Comparison of ENCODE assay signal across 12 mouse cellular contexts in genomic region chr12:24424958-24425357, GRCm38 (mm10).
DNase-seq lines count a peak whose midpoint lies in the region; ATAC-seq lines count a peak whose summit lies in the region.
"Had no signal": no experiment of that assay in that cellular context is flagged by ENCODE, and none has a peak within 500 bp of the region (broad histone marks: within the 10 kb centered on the region; RNA-seq: fewer than 3 reads in every experiment).

No protein-coding gene starts in this region.

- no peak overlapping the region for H3K4me2 ChIP-seq in hindbrain, embryonic 16.5 days (ENCODE audit: low read length)
- H3K4me2 ChIP-seq: heart, embryonic 15.5 days; liver, embryonic 15.5 days; stomach, embryonic 15.5 days had no signal

- no peak overlapping the region for H3K4me3 ChIP-seq in hindbrain, embryonic 10.5 days
- no peak overlapping the region for H3K4me3 ChIP-seq in hindbrain, embryonic 16.5 days (ENCODE audit: low read length)
- H3K4me3 ChIP-seq: heart, embryonic 15.5 days; liver, embryonic 15.5 days; stomach, embryonic 15.5 days had no signal

- DNase-seq in hindbrain, embryonic 10.5 days (ENCODE audit: low spot score), result peak; percentile 16
- peak; percentile 46 for DNase-seq in 3T3-L1 (ENCODE audit: low read depth, low spot score)
- peak; percentile 43 for DNase-seq in R1 (ENCODE audit: low read depth, low spot score)
- DNase-seq in hindlimb bud, embryonic 11.5 days (ENCODE audit: extremely low spot score, low read depth, low spot score), result peak; percentile 22
- no peak for DNase-seq in layer of hippocampus, postnatal 14 days (ENCODE audit: low spot score in 2 of 2)
- DNase-seq in adrenal gland, postnatal 25 days, result no peak
- no peak for DNase-seq in cerebellum, postnatal 36 days

- no peak for ATAC-seq in hindbrain, embryonic 16.5 days

- H3K27me3 ChIP-seq in hindbrain, embryonic 10.5 days (ENCODE audit: insufficient read depth, poor library complexity, severe bottlenecking), result no peaks in the 10 kb centered on the region
- H3K27me3 ChIP-seq in hindbrain, embryonic 16.5 days (replicated peaks; ENCODE audit: control insufficient read depth, insufficient read depth, low read length), result no peaks in the 10 kb centered on the region
- H3K27me3 ChIP-seq: heart, embryonic 15.5 days; liver, embryonic 15.5 days; stomach, embryonic 15.5 days had no signal

- H3K9ac ChIP-seq in hindbrain, embryonic 16.5 days (ENCODE audit: low read depth, low read length), result no peak overlapping the region
- H3K9ac ChIP-seq: heart, embryonic 15.5 days; liver, embryonic 15.5 days; stomach, embryonic 15.5 days had no signal

- 68% methylated on average over 17 of the region's 17 CpGs for whole genome bisulfite sequencing in hindbrain, embryonic 10.5 days
- WGBS in hindbrain, embryonic 16.5 days, result 69% methylated on average over 17 of the region's 17 CpGs

- H3K9me3 ChIP-seq in hindbrain, embryonic 10.5 days, result peaks cover 33% of the 10 kb centered on the region
- peaks cover 5% of the 10 kb centered on the region; the same call in 1 of the 2 replicates for H3K9me3 ChIP-seq in hindbrain, embryonic 16.5 days (ENCODE audit: control insufficient read depth, low read length)
- H3K9me3 ChIP-seq: heart, embryonic 15.5 days; liver, embryonic 15.5 days; stomach, embryonic 15.5 days had no signal

- H3K36me3 ChIP-seq in hindbrain, embryonic 10.5 days, result no peaks in the 10 kb centered on the region
- no peaks in the 10 kb centered on the region for H3K36me3 ChIP-seq in hindbrain, embryonic 16.5 days (ENCODE audit: control insufficient read depth, insufficient read depth, low read length)
- H3K36me3 ChIP-seq: G1E; heart, embryonic 15.5 days; liver, embryonic 15.5 days; stomach, embryonic 15.5 days had no signal

- H3K4me1 ChIP-seq in hindbrain, embryonic 10.5 days (replicated peaks), result no peaks in the 10 kb centered on the region
- H3K4me1 ChIP-seq in hindbrain, embryonic 16.5 days (ENCODE audit: control insufficient read depth, insufficient read depth, low read depth, low read length), result no peaks in the 10 kb centered on the region
- H3K4me1 ChIP-seq: heart, embryonic 15.5 days; liver, embryonic 15.5 days; stomach, embryonic 15.5 days had no signal

- no peak overlapping the region for H3K27ac ChIP-seq in hindbrain, embryonic 10.5 days
- H3K27ac ChIP-seq in hindbrain, embryonic 16.5 days (ENCODE audit: low read depth, low read length), result no peak overlapping the region
- H3K27ac ChIP-seq: heart, embryonic 15.5 days; liver, embryonic 15.5 days; stomach, embryonic 15.5 days had no signal

Comparison
In these comparisons a context has a peak if more than half of its experiments do, and no peak if none do; other contexts are left out.
1. DNase-seq: peak in hindbrain, embryonic 10.5 days (single experiment), 3T3-L1 (single experiment), R1 (single experiment) and hindlimb bud, embryonic 11.5 days (single experiment); none in layer of hippocampus, postnatal 14 days (0 of 2), adrenal gland, postnatal 25 days (single experiment) and cerebellum, postnatal 36 days (0 of 2).